Mouse (Mus musculus) neural tube, embryonic 15.5 days (tissue): ENCODE measurements around the gene Tfap2b. TPM values are rescaled to one million over a fixed set of nuclear protein-coding genes. Genes with fewer than 3 reads are reported as not detected.

Source experiments
- ATAC-seq: fragments of 200-750 bp; cut with Nextera tagmentation; 2 replicates; pipeline ENCODE4 v1.8.0; 2017; ENCODE audit warnings: mild to moderate bottlenecking, moderate TSS enrichment, moderate library complexity; ENCODE audit not compliant: low FRiP score
- H3K27ac ChIP-seq: fragments of 300-500 bp; sonication (generic); replicated peaks from 2 replicates; pipeline ENCODE4 v1.5.1; 2015; ENCODE audit warnings: mild to moderate bottlenecking, inconsistent platforms
- H3K27me3 ChIP-seq: fragments of 300-500 bp; sonication (generic); replicated peaks from 2 replicates; pipeline ENCODE4 v1.6.1; 2015; ENCODE audit warnings: inconsistent platforms
- H3K36me3 ChIP-seq: fragments of 300-500 bp; sonication (generic); 2 replicates; pipeline ENCODE4 v1.6.1; 2015; ENCODE audit warnings: inconsistent platforms
- H3K4me1 ChIP-seq: fragments of 300-500 bp; sonication (generic); 2 replicates; pipeline ENCODE4 v1.6.1; 2015; ENCODE audit warnings: inconsistent platforms
- H3K4me2 ChIP-seq: fragments of 300-500 bp; sonication (generic); 2 replicates; pipeline ENCODE4 v1.6.1; 2015; ENCODE audit warnings: inconsistent platforms, mild to moderate bottlenecking, moderate library complexity
- H3K4me3 ChIP-seq: fragments of 300-500 bp; sonication (generic); replicated peaks from 2 replicates; pipeline ENCODE4 v1.5.1; 2015; ENCODE audit warnings: mild to moderate bottlenecking, inconsistent platforms
- H3K9ac ChIP-seq: fragments of 300-500 bp; sonication (generic); replicated peaks from 2 replicates; pipeline ENCODE4 v1.6.1; 2015; ENCODE audit warnings: mild to moderate bottlenecking, inconsistent platforms
- H3K9me3 ChIP-seq: fragments of 300-500 bp; sonication (generic); replicated peaks from 2 replicates; pipeline ENCODE4 v1.6.1; 2016; ENCODE audit warnings: inconsistent platforms
- WGBS: fragments of 180-500 bp; shearing (Covaris S2); methylation state at CpG from one replicate; pipeline ENCODE4 v1.1.7; 2015; ENCODE audit warnings: mixed read lengths; 5-methylcytosine and 5-hydroxymethylcytosine counted together
- polyA plus RNA-seq: library from polyadenylated mRNA; unstranded; fragments of >200 nt; fragmentation: Nextera tagmentation; extraction: Ambion mirVana; gene quantifications from 2 replicates; pipeline ENCODE4 v1.2.1, GENCODE M21; 2015

Tfap2b gene
- polyA plus RNA-seq, 1 experiment from 2014 or later = 46.0 TPM

DNA sequence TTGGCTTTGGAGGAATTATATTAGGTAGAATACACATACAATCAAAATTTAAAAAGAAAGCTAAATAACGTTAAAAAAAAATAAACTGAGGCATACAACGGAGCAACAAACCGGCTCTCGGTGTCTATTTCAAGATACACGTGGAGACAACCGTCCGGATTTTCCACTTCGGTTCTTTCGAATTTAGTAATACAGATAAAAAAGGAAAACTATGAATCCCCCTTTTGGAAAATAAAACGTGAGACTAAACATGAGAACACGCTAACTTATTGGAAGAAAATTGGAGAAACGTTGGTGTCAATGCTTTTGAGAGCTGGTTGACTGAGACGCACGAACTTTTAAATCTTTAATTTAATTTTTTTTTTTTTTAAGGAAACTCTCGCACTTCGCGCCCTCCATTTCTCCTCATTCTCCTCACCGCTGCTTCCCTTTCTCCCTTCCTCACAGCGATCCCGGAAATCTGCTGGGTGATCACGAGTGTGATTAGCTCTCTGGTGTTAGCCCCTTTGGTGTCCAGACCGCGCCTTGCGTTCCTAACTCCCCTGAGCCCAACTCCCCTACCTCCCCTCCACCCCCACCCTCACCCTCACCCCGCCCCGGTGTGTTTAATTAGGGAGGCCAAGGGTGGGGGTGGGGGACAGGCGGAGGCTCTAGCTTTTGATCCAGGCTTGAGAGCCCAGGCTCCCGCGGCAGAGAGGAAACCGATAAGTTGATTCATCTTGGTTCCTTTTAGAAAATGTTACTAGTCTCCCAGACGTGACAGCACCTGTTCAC is 25.9 kb downstream of the Tfap2b start:
- no peak overlapping the region for H3K4me3 ChIP-seq
- no peak overlapping the region for H3K4me2 ChIP-seq
- 6% methylated on average over 31 of the region's 31 CpGs for WGBS
- H3K9ac ChIP-seq = no peak overlapping the region
- H3K27ac ChIP-seq = no peak overlapping the region
- no peaks in the 10 kb centered on the region for H3K9me3 ChIP-seq
- H3K27me3 ChIP-seq = peaks cover 73% of the 10 kb centered on the region
- ATAC-seq = no peak
- no peaks in the 10 kb centered on the region for H3K36me3 ChIP-seq
- H3K4me1 ChIP-seq = peaks cover 3% of the 10 kb centered on the region

DNA sequence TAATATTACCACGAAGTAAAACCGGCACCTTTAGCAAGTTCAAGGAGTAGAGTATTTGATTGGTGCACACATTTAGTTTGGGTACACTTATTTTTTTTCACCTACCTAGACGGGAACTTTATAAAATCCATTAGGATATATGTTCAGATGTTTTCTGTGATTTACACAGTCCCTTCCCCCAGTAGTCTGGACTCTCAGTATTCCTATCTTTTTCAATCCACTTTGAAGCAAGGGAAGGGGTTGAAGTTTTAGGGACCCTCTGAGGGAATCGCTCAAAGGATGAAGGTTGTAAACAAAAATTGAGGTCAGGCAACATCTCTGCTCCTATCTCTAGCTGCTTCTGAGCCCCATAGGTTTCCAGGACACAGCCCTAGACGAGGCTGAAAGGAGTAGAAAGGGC is 27.3 kb downstream of the Tfap2b start:
- no peaks in the 10 kb centered on the region for H3K9me3 ChIP-seq
- peaks cover 76% of the 10 kb centered on the region for H3K27me3 ChIP-seq
- peaks cover 9% of the 10 kb centered on the region for H3K4me1 ChIP-seq
- no peak for ATAC-seq
- no peaks in the 10 kb centered on the region for H3K36me3 ChIP-seq
- 11% methylated on average over 5 of the region's 5 CpGs for WGBS
- no peak overlapping the region for H3K9ac ChIP-seq
- H3K4me2 ChIP-seq = no peak overlapping the region
- H3K4me3 ChIP-seq = no peak overlapping the region
- H3K27ac ChIP-seq = no peak overlapping the region

DNA sequence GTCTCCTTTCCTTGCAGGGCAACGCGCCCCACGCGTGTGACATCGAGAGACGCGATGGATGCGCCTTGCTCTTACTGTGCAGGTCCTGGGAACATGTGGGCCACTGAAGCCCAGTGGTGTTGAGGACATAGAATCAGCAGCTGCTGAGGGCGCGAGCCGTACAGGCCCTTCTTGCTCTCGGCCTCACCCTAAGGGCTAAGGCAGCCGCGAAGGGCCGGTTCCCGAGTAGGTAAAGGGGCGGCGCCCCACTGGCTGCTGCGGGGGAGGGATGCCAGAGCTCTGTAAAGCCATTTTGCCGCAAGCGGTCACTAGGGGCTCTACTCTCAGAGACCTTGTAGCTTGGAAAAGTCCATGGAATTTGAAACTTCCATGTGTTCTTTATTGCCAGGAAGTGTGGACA is 27.9 kb downstream of the Tfap2b start:
- H3K4me1 ChIP-seq = peaks cover 14% of the 10 kb centered on the region
- 8% methylated on average over 21 of the region's 21 CpGs for WGBS
- H3K27me3 ChIP-seq = peaks cover 75% of the 10 kb centered on the region
- no peak overlapping the region for H3K27ac ChIP-seq
- no peak overlapping the region for H3K4me2 ChIP-seq
- H3K36me3 ChIP-seq = no peaks in the 10 kb centered on the region
- no peaks in the 10 kb centered on the region for H3K9me3 ChIP-seq
- H3K9ac ChIP-seq = no peak overlapping the region
- ATAC-seq = no peak
- no peak overlapping the region for H3K4me3 ChIP-seq

DNA sequence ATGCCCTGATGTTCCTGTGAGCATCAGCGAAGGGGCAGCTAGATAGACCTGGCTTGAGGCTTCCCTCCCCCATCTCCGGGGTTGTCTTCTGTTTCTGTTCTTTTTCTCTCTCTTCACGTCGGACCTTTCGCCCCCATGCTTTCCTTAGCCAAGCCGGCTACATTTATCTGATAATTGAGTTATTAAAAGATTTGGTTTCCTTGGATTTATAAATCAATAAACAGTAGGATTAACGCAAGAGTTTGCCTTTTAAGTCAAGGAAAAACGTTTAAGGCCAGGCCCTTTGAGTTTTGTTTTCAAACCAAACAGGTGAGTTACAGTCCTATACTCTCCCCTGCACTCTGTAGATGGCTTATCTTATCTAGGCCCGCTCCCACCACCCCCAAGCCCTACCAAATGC is 28.3 kb downstream of the Tfap2b start:
- Histone ChIP-seq H3K36me3 (no peaks in the 10 kb centered on the region), H3K9me3 (no peaks in the 10 kb centered on the region), H3K4me3 (no peak overlapping the region), H3K27ac (no peak overlapping the region), H3K4me2 (no peak overlapping the region), H3K27me3 (peaks cover 76% of the 10 kb centered on the region), H3K9ac (no peak overlapping the region), H3K4me1 (peaks cover 14% of the 10 kb centered on the region)
- no peak for ATAC-seq
- 12% methylated on average over 9 of the region's 9 CpGs for whole genome bisulfite sequencing

DNA sequence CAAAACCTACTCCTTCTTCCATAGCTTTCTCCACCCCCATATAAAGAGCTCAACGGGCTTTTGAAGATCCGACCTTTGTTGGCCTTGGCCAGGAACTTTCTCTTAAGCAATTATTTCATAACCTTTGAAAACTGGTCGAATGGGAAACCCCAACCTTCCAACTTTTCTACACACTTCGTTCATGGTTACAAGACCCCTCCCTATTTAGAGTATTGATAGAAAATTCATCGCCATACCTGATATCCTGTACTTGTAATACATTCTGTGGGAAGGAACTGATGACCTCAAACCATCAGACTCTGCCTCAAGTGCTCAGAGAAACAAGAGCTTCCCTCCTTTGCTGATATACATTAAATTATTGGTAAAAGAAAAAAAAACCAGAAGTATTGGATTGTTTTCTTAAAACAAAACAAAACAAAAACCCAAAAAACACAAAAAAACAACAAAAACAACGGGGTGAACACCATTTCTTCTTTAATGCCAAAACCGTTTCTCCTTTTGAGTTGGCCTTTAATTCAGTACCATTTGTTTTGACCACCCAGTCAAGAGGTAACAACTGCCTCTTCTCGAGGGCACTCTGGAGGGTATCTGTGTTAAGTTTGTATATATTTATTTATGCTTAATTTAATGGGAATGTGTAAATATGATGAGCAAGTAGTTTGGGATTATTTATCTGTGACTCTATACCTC is 29.2 kb downstream of the Tfap2b start:
- Histone ChIP-seq H3K9ac (no peak overlapping the region), H3K4me3 (no peak overlapping the region), H3K36me3 (no peaks in the 10 kb centered on the region), H3K4me2 (no peak overlapping the region), H3K9me3 (no peaks in the 10 kb centered on the region), H3K27ac (no peak overlapping the region), H3K4me1 (peaks cover 14% of the 10 kb centered on the region), H3K27me3 (peaks cover 76% of the 10 kb centered on the region)
- WGBS = 15% methylated on average over 8 of the region's 8 CpGs
- no peak for ATAC-seq

DNA sequence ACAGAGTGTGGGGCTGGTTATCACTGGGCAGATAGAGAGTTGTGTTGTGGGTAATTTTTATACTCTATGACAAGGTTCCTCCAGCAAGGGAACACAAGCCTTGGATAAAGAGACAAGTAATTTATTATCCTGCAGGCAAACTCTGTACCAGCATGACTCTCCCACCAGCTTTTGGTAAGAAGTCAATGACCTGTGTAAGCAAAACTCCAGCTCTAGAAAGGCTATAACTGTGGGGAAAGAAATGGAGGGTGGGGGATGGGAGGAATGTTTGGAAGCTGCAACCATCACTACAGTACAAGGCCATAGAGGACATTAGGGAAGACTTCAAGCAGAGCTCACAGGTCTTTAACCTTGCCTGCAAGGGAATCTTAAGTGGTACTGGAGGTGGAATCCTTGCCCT is 31.3 kb downstream of the Tfap2b start:
- H3K4me1 ChIP-seq = peaks cover 15% of the 10 kb centered on the region
- no peaks in the 10 kb centered on the region for H3K9me3 ChIP-seq
- peaks cover 74% of the 10 kb centered on the region for H3K27me3 ChIP-seq
- no peak overlapping the region for H3K9ac ChIP-seq
- ATAC-seq = no peak
- H3K36me3 ChIP-seq = no peaks in the 10 kb centered on the region
- H3K4me2 ChIP-seq = no peak overlapping the region
- no peak overlapping the region for H3K4me3 ChIP-seq
- H3K27ac ChIP-seq = no peak overlapping the region

DNA sequence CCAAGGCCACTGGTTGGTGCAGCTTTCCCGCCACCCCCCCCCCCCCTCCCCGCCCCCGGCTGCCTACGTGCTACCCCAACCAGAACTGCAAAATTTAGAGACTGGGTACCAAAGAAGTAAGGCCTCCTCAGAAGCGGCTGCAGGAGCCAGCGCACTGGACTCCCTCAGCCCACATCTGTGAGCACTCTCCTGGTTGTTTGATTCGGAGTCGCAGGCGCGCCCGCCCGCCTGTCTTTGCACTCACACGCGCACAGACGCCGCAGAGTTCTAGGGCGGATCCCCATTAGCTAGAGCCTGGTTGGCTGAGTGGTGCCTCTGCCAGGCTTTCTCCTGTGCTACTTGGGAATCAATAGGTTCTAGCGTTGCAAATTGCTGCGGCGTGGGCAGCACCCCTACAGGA is 32.6 kb downstream of the Tfap2b start:
- ATAC-seq = peak; percentile 60
- H3K27me3 ChIP-seq = peaks cover 63% of the 10 kb centered on the region
- peak overlapping the region; percentile 29 for H3K4me3 ChIP-seq
- peaks cover 16% of the 10 kb centered on the region for H3K4me1 ChIP-seq
- H3K4me2 ChIP-seq = peak overlapping the region; percentile 54
- no peaks in the 10 kb centered on the region for H3K9me3 ChIP-seq
- no peak overlapping the region for H3K9ac ChIP-seq
- no peaks in the 10 kb centered on the region for H3K36me3 ChIP-seq
- H3K27ac ChIP-seq = no peak overlapping the region
- 1% methylated on average over 20 of the region's 20 CpGs for WGBS

DNA sequence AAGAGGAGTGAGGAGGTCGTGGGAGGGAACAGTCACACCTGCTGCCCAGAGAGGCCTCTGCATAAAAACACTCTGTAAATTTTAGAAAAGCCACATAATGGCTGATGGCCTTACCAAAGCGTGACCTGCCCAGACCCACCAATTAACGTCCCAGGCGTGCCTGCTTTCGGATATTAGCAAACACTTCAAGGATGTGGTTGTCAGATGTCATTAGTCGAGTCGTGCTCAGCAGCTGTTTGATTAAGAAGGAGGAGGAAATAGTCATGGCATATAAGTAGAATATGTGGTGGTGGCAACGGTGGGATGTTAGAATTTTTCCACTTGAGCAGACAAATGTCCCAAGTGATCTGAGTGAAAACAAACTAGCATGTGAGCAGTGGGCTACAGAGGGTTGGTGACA is 33.3 kb downstream of the Tfap2b start:
- 6% methylated on average over 8 of the region's 8 CpGs for WGBS
- Histone ChIP-seq H3K27ac (no peak overlapping the region), H3K9me3 (no peaks in the 10 kb centered on the region), H3K4me1 (peaks cover 13% of the 10 kb centered on the region), H3K36me3 (no peaks in the 10 kb centered on the region), H3K4me2 (peak overlapping the region; percentile 54), H3K9ac (no peak overlapping the region), H3K27me3 (peaks cover 56% of the 10 kb centered on the region), H3K4me3 (no peak overlapping the region)
- no peak for ATAC-seq

DNA sequence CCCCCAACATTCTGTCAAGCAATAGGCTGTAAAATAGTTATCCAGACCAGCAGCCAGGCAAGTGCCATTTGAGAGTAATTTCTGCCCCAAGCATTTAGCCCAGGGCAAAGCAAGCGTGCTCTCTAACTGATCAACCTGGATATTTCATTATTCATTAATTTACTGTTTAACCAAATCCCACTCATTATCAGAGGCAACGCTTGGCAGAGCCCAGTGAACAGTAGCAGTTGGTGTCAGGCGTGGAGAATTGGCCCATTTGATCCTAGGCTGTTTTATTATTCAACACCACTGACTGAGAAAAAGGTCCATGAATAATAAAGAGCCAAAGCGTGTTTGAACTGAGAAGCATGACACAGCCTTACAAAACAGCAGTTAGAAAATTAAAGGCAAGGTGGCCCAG is 36.3 kb downstream of the Tfap2b start:
- Histone ChIP-seq H3K27ac (no peak overlapping the region), H3K4me1 (peaks cover 13% of the 10 kb centered on the region), H3K4me3 (no peak overlapping the region), H3K36me3 (no peaks in the 10 kb centered on the region), H3K4me2 (no peak overlapping the region), H3K9me3 (no peaks in the 10 kb centered on the region), H3K9ac (no peak overlapping the region), H3K27me3 (peaks cover 34% of the 10 kb centered on the region)
- WGBS = 10% methylated on average over 4 of the region's 4 CpGs
- ATAC-seq = 0 out of 2 replicates have a peak, but pooled peaks have one; percentile 43

DNA sequence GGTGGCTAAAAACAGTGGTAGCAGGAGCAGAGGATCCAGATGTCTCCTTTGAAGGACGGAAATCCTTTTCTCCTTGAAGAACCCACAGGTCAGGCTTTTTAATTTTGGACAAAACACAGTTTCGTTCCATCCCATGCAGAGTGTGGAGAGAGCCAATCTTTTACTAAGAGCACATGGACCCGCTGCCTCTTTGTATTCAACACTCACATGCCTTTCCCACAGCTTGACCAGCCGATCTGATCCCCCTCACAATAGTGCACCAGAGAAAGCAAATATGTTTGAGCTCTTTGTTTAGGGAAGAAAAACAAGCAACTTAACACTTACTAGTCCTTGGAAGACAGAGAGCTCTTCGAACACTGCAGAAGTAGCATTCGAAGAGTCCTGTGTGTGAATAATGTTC is 42.6 kb downstream of the Tfap2b start:
- Histone ChIP-seq H3K9me3 (no peaks in the 10 kb centered on the region), H3K4me2 (no peak overlapping the region), H3K27me3 (no peaks in the 10 kb centered on the region), H3K27ac (no peak overlapping the region), H3K36me3 (no peaks in the 10 kb centered on the region), H3K4me1 (no peaks in the 10 kb centered on the region), H3K4me3 (no peak overlapping the region), H3K9ac (no peak overlapping the region)
- WGBS = 44% methylated on average over 6 of the region's 6 CpGs
- no peak for ATAC-seq

DNA sequence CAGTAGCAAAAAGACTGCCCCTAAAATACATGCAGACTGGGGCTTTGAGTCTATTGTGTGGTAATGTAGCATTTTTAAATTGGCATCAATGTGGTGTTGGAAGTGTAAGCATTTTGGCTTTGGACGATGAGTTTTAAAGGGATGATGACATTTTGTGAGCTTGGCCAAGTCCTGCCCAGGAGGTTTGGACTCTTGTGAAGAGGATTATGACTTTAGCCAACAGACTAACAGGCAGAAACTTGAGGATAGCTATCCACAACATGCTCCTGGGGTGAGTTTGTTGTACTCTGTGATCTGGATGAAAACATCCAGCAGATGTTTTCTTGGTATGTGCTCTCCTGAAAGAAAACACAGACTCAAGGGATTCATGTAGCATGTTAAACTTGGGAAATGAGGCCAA is 60.9 kb downstream of the Tfap2b start:
- H3K4me2 ChIP-seq = no peak overlapping the region
- H3K9me3 ChIP-seq = no peaks in the 10 kb centered on the region
- no peaks in the 10 kb centered on the region for H3K36me3 ChIP-seq
- no peak overlapping the region for H3K4me3 ChIP-seq
- 84% methylated on average over 1 of the region's 1 CpGs for WGBS
- no peak for ATAC-seq
- H3K27me3 ChIP-seq = no peaks in the 10 kb centered on the region
- no peaks in the 10 kb centered on the region for H3K4me1 ChIP-seq
- H3K9ac ChIP-seq = no peak overlapping the region
- no peak overlapping the region for H3K27ac ChIP-seq
